Mouse (Mus musculus): ENCODE measurements around the gene Zfp280b. TPM values are rescaled to one million over a fixed set of nuclear protein-coding genes. Genes with fewer than 3 reads are reported as not detected.

Zfp280b gene
- total and polyA plus RNA-seq, 2 experiments = 3.1 to 3.8 TPM

- Histone ChIP-seq H3K9ac (ENCODE audit: low read depth, low read length) (peak overlapping the region; percentile 57), H3K27me3 (ENCODE audit: control insufficient read depth, insufficient read depth, low read length) (no peaks in the 10 kb centered on the region), H3K27ac (replicated peaks; ENCODE audit: insufficient read depth, low read depth, low read length) (peak overlapping the region; percentile 84), H3K4me3 (ENCODE audit: insufficient read depth, low read depth, low read length) (peak overlapping the region; percentile 90), H3K4me1 (ENCODE audit: control insufficient read depth, insufficient read depth, low read length) (peaks cover 3% of the 10 kb centered on the region), H3K79me2 (ENCODE audit: control insufficient read depth, insufficient read depth, low read length) (peaks cover 15% of the 10 kb centered on the region), H3K36me3 (ENCODE audit: control insufficient read depth, insufficient read depth, low read length) (no peaks in the 10 kb centered on the region)
- no peak for TF ChIP-seq POLR2A (IDR thresholded peaks at IDR 0.05; ENCODE audit: extremely low read depth, insufficient read depth, low read length)
- no peak for TF ChIP-seq CTCF (IDR thresholded peaks at IDR 0.05; ENCODE audit: low read depth, low read length)
- 37% methylated on average over 14 of the region's 14 CpGs for WGBS
- peak; percentile 66 for DNase-seq (ENCODE audit: extremely low read depth, low read depth, low spot score)
Measured at GRCm38 (mm10) chr10:76031511-76032401, 694 bp upstream of the Zfp280b start.

DNA sequence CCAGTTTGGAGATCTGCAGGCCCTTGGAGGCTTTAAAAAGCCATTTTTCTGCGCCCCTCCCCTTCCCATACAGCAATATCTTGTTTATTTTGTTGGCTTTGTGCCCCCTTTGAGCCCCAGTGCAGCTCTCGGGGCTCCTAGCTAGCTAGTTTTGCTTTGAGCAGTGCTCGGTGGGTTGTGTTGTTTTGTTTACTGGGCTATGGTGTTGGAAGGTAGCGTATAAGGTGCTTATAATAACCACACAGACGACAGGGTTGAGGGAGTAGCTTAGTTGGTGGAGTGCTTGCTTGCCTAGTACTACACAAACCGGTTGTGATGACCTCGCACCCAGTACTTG lies 637 bp downstream of the Zfp280b start:
- TF ChIP-seq POLR2A (IDR thresholded peaks at IDR 0.05; ENCODE audit: extremely low read depth, insufficient read depth, low read length) (no peak), CTCF (IDR thresholded peaks at IDR 0.05; ENCODE audit: low read depth, low read length) (no peak)
- H3K9ac ChIP-seq (ENCODE audit: low read depth, low read length) = peak overlapping the region; percentile 97
- peaks cover 1% of the 10 kb centered on the region; the same call in 1 of the 2 replicates for H3K36me3 ChIP-seq (ENCODE audit: control insufficient read depth, insufficient read depth, low read length)
- WGBS = 6% methylated on average over 7 of the region's 7 CpGs
- DNase-seq (ENCODE audit: extremely low read depth, low read depth, low spot score) = peak; percentile 24
- H3K27me3 ChIP-seq (ENCODE audit: control insufficient read depth, insufficient read depth, low read length) = no peaks in the 10 kb centered on the region
- peaks cover 15% of the 10 kb centered on the region for H3K79me2 ChIP-seq (ENCODE audit: control insufficient read depth, insufficient read depth, low read length)
- H3K4me3 ChIP-seq (ENCODE audit: insufficient read depth, low read depth, low read length) = peak overlapping the region; percentile 90
- H3K4me1 ChIP-seq (ENCODE audit: control insufficient read depth, insufficient read depth, low read length) = peaks cover 3% of the 10 kb centered on the region
- H3K27ac ChIP-seq (replicated peaks; ENCODE audit: insufficient read depth, low read depth, low read length) = peak overlapping the region; percentile 71; the same call in 1 of the 2 replicates

DNA sequence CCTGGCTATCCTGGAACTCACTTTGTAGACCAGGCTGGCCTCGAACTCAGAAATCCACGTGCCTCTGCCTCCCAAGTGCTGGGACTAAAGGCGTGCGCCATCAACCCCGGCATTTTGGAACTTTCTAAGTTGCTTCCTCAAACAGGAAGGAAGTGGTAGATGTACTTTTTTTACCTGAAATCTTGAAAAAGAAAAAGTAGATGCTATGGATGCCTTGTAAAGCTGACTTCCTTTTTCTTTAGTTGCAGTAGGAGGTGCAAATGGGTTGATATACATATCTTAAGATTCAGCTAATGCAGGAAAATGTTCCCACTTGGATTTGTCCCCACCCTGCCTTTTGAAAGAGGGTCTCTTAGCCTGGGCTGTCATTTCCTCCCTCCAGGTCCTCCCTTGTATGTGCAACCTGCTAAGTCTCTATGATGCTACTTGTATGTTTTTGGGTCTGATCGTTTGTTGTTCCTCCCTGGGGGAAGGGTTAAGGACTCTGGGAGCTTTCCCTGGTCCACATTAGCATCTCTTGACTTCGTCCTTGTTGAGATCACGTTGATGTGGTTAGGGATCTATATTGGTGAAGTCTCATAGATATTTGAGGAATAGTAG lies 1.7 kb downstream of the Zfp280b start:
- H3K27me3 ChIP-seq (ENCODE audit: control insufficient read depth, insufficient read depth, low read length) = no peaks in the 10 kb centered on the region
- peaks cover 3% of the 10 kb centered on the region for H3K4me1 ChIP-seq (ENCODE audit: control insufficient read depth, insufficient read depth, low read length)
- H3K36me3 ChIP-seq (ENCODE audit: control insufficient read depth, insufficient read depth, low read length) = peaks cover 11% of the 10 kb centered on the region
- no peak for DNase-seq (ENCODE audit: extremely low read depth, low read depth, low spot score)
- H3K4me3 ChIP-seq (ENCODE audit: insufficient read depth, low read depth, low read length) = no peak overlapping the region
- H3K9ac ChIP-seq (ENCODE audit: low read depth, low read length) = no peak overlapping the region
- 81% methylated on average over 8 of the region's 8 CpGs for WGBS
- no peak overlapping the region for H3K27ac ChIP-seq (replicated peaks; ENCODE audit: insufficient read depth, low read depth, low read length)
- TF ChIP-seq POLR2A (IDR thresholded peaks at IDR 0.05; ENCODE audit: extremely low read depth, insufficient read depth, low read length) = no peak
- TF ChIP-seq CTCF (IDR thresholded peaks at IDR 0.05; ENCODE audit: low read depth, low read length) = no peak
- peaks cover 15% of the 10 kb centered on the region for H3K79me2 ChIP-seq (ENCODE audit: control insufficient read depth, insufficient read depth, low read length)

- no peak for TF ChIP-seq POLR2A (IDR thresholded peaks at IDR 0.05; ENCODE audit: extremely low read depth, insufficient read depth, low read length)
- TF ChIP-seq CTCF (IDR thresholded peaks at IDR 0.05; ENCODE audit: low read depth, low read length) = no peak
- peaks cover 3% of the 10 kb centered on the region for H3K4me1 ChIP-seq (ENCODE audit: control insufficient read depth, insufficient read depth, low read length)
- peaks cover 15% of the 10 kb centered on the region for H3K79me2 ChIP-seq (ENCODE audit: control insufficient read depth, insufficient read depth, low read length)
- no peak overlapping the region for H3K9ac ChIP-seq (ENCODE audit: low read depth, low read length)
- no peak for DNase-seq (ENCODE audit: extremely low read depth, low read depth, low spot score)
- no peaks in the 10 kb centered on the region for H3K27me3 ChIP-seq (ENCODE audit: control insufficient read depth, insufficient read depth, low read length)
- H3K36me3 ChIP-seq (ENCODE audit: control insufficient read depth, insufficient read depth, low read length) = peaks cover 23% of the 10 kb centered on the region
- no peak overlapping the region for H3K4me3 ChIP-seq (ENCODE audit: insufficient read depth, low read depth, low read length)
- no peak overlapping the region for H3K27ac ChIP-seq (replicated peaks; ENCODE audit: insufficient read depth, low read depth, low read length)
Measured at GRCm38 (mm10) chr10:76035277-76035676, 2.8 kb downstream of the Zfp280b start.

- WGBS = 98% methylated on average over 5 of the region's 5 CpGs
- TF ChIP-seq CTCF (IDR thresholded peaks at IDR 0.05; ENCODE audit: low read depth, low read length) = no peak
- TF ChIP-seq POLR2A (IDR thresholded peaks at IDR 0.05; ENCODE audit: extremely low read depth, insufficient read depth, low read length) = no peak
- no peaks in the 10 kb centered on the region for H3K27me3 ChIP-seq (ENCODE audit: control insufficient read depth, insufficient read depth, low read length)
- DNase-seq (ENCODE audit: extremely low read depth, low read depth, low spot score) = no peak
- no peak overlapping the region for H3K9ac ChIP-seq (ENCODE audit: low read depth, low read length)
- peaks cover 28% of the 10 kb centered on the region for H3K36me3 ChIP-seq (ENCODE audit: control insufficient read depth, insufficient read depth, low read length)
- H3K4me3 ChIP-seq (ENCODE audit: insufficient read depth, low read depth, low read length) = no peak overlapping the region
- peaks cover 1% of the 10 kb centered on the region for H3K4me1 ChIP-seq (ENCODE audit: control insufficient read depth, insufficient read depth, low read length)
- peaks cover 15% of the 10 kb centered on the region for H3K79me2 ChIP-seq (ENCODE audit: control insufficient read depth, insufficient read depth, low read length)
- no peak overlapping the region for H3K27ac ChIP-seq (replicated peaks; ENCODE audit: insufficient read depth, low read depth, low read length)
Measured at GRCm38 (mm10) chr10:76036962-76037361, 4.5 kb downstream of the Zfp280b start.
